Mouse (Mus musculus) hindbrain, embryonic 10.5 days (tissue): ENCODE data around the gene Nat10. TPM values are rescaled to one million over a fixed set of nuclear protein-coding genes. Genes with fewer than 3 reads are reported as not detected.

Experiments used
- DNase-seq: peaks from one replicate; pipeline ENCODE4 v3.0.0-alpha.2; 2017; ENCODE audit warnings: low spot score
- H3K27ac ChIP-seq: fragments of 300-500 bp; sonication (generic); 2 replicates; pipeline ENCODE4 v1.5.1; 2016; ENCODE audit warnings: mild to moderate bottlenecking, moderate library complexity
- H3K27me3 ChIP-seq: fragments of 300-500 bp; sonication (generic); 2 replicates; pipeline ENCODE4 v1.6.1; 2016; ENCODE audit warnings: mild to moderate bottlenecking; ENCODE audit not compliant: poor library complexity, insufficient read depth, severe bottlenecking
- H3K36me3 ChIP-seq: fragments of 300-500 bp; sonication (generic); 2 replicates; pipeline ENCODE4 v1.6.1; 2016; ENCODE audit warnings: mild to moderate bottlenecking, moderate library complexity
- H3K4me1 ChIP-seq: fragments of 300-500 bp; sonication (generic); replicated peaks from 2 replicates; pipeline ENCODE4 v1.6.1; 2016; ENCODE audit warnings: mild to moderate bottlenecking
- H3K4me3 ChIP-seq: fragments of 300-500 bp; sonication (generic); 2 replicates; pipeline ENCODE4 v1.5.1; 2016; ENCODE audit warnings: mild to moderate bottlenecking, moderate library complexity
- H3K9me3 ChIP-seq: fragments of 300-500 bp; sonication (generic); 2 replicates; pipeline ENCODE4 v1.6.1; 2016; ENCODE audit warnings: mild to moderate bottlenecking, moderate library complexity
- WGBS: fragments of 180-500 bp; shearing (Covaris S2); methylation state at CpG from one replicate; pipeline ENCODE4 v1.1.7; 2016; 5-methylcytosine and 5-hydroxymethylcytosine counted together
- polyA plus RNA-seq: library from polyadenylated mRNA; unstranded; fragments of >200 nt; fragmentation: Nextera tagmentation; extraction: Ambion mirVana; gene quantifications from 2 replicates; pipeline ENCODE4 v1.2.1, GENCODE M21; 2016

Gene Nat10
- polyA plus RNA-seq, 1 experiment from 2014 or later: 26.3 TPM

GRCm38 (mm10) chr2:103731423-103731822, 29.6 kb downstream of the Nat10 start:
- H3K27me3 ChIP-seq: no peaks in the 10 kb centered on the region
- H3K9me3 ChIP-seq: no peaks in the 10 kb centered on the region
- DNase-seq: no peak
- 92% methylated on average over 6 of the region's 6 CpGs for WGBS
- H3K36me3 ChIP-seq: peaks cover 98% of the 10 kb centered on the region
- H3K4me1 ChIP-seq: no peaks in the 10 kb centered on the region
- H3K27ac ChIP-seq: no peak overlapping the region
- no peak overlapping the region for H3K4me3 ChIP-seq

- H3K4me1 ChIP-seq: no peaks in the 10 kb centered on the region
- no peak overlapping the region for H3K27ac ChIP-seq
- H3K27me3 ChIP-seq: no peaks in the 10 kb centered on the region
- no peak overlapping the region for H3K4me3 ChIP-seq
- H3K36me3 ChIP-seq: peaks cover 98% of the 10 kb centered on the region
- DNase-seq: no peak
- no peaks in the 10 kb centered on the region for H3K9me3 ChIP-seq
- WGBS: 90% methylated on average over 8 of the region's 8 CpGs
These were observed 30.1 kb downstream of the Nat10 start for GRCm38 (mm10) chr2:103730999-103731398.

GRCm38 (mm10) chr2:103728027-103728540, 33.0 kb downstream of the Nat10 start:
- Histone ChIP-seq H3K27me3 (no peaks in the 10 kb centered on the region), H3K27ac (no peak overlapping the region), H3K36me3 (peaks cover 98% of the 10 kb centered on the region), H3K4me3 (no peak overlapping the region), H3K9me3 (no peaks in the 10 kb centered on the region), H3K4me1 (no peaks in the 10 kb centered on the region)
- DNase-seq: no peak
- 89% methylated on average over 12 of the region's 12 CpGs for WGBS

GRCm38 (mm10) chr2:103724521-103724920, 36.5 kb downstream of the Nat10 start:
- H3K9me3 ChIP-seq: no peaks in the 10 kb centered on the region
- DNase-seq: no peak
- no peak overlapping the region for H3K4me3 ChIP-seq
- H3K4me1 ChIP-seq: no peaks in the 10 kb centered on the region
- H3K27ac ChIP-seq: no peak overlapping the region
- H3K36me3 ChIP-seq: peaks cover 95% of the 10 kb centered on the region
- no peaks in the 10 kb centered on the region for H3K27me3 ChIP-seq
- WGBS: 84% methylated on average over 2 of the region's 2 CpGs

- WGBS: 92% methylated on average over 7 of the region's 7 CpGs
- Histone ChIP-seq H3K27me3 (no peaks in the 10 kb centered on the region), H3K4me1 (no peaks in the 10 kb centered on the region), H3K36me3 (peaks cover 91% of the 10 kb centered on the region), H3K27ac (no peak overlapping the region), H3K9me3 (no peaks in the 10 kb centered on the region), H3K4me3 (no peak overlapping the region)
- DNase-seq: no peak
These were observed 41.8 kb downstream of the Nat10 start for GRCm38 (mm10) chr2:103719292-103719646.

- WGBS: 67% methylated on average over 8 of the region's 8 CpGs
- Histone ChIP-seq H3K27me3 (no peaks in the 10 kb centered on the region), H3K4me3 (no peak overlapping the region), H3K4me1 (no peaks in the 10 kb centered on the region), H3K36me3 (peaks cover 89% of the 10 kb centered on the region), H3K27ac (no peak overlapping the region), H3K9me3 (no peaks in the 10 kb centered on the region)
- DNase-seq: peak; percentile 79
These were observed 42.3 kb downstream of the Nat10 start for GRCm38 (mm10) chr2:103718594-103719291.

GRCm38 (mm10) chr2:103714412-103714811, 46.7 kb downstream of the Nat10 start:
- Histone ChIP-seq H3K4me1 (no peaks in the 10 kb centered on the region), H3K27ac (peak overlapping the region; percentile 45; the same call in 1 of the 2 replicates), H3K36me3 (peaks cover 89% of the 10 kb centered on the region), H3K9me3 (no peaks in the 10 kb centered on the region), H3K4me3 (no peak overlapping the region), H3K27me3 (no peaks in the 10 kb centered on the region)
- 58% methylated on average over 4 of the region's 4 CpGs for whole genome bisulfite sequencing
- DNase-seq: no peak

- 87% methylated on average over 7 of the region's 7 CpGs for WGBS
- no peaks in the 10 kb centered on the region for H3K9me3 ChIP-seq
- H3K4me1 ChIP-seq: no peaks in the 10 kb centered on the region
- H3K36me3 ChIP-seq: peaks cover 92% of the 10 kb centered on the region
- DNase-seq: no peak
- no peak overlapping the region for H3K4me3 ChIP-seq
- H3K27me3 ChIP-seq: no peaks in the 10 kb centered on the region
- H3K27ac ChIP-seq: no peak overlapping the region
These were observed 47.2 kb downstream of the Nat10 start for GRCm38 (mm10) chr2:103713831-103714230.

- no peaks in the 10 kb centered on the region for H3K27me3 ChIP-seq
- H3K27ac ChIP-seq: no peak overlapping the region
- DNase-seq: no peak
- H3K4me1 ChIP-seq: peaks cover 9% of the 10 kb centered on the region
- H3K9me3 ChIP-seq: no peaks in the 10 kb centered on the region
- H3K4me3 ChIP-seq: no peak overlapping the region
- H3K36me3 ChIP-seq: peaks cover 92% of the 10 kb centered on the region
- WGBS: 96% methylated on average over 7 of the region's 7 CpGs
These were observed 50.2 kb downstream of the Nat10 start for GRCm38 (mm10) chr2:103710849-103711248.

GRCm38 (mm10) chr2:103707056-103707776, 53.9 kb downstream of the Nat10 start:
- H3K4me3 ChIP-seq: no peak overlapping the region
- no peak overlapping the region for H3K27ac ChIP-seq
- WGBS: 81% methylated on average over 6 of the region's 6 CpGs
- peaks cover 11% of the 10 kb centered on the region for H3K4me1 ChIP-seq
- H3K27me3 ChIP-seq: no peaks in the 10 kb centered on the region
- peaks cover 89% of the 10 kb centered on the region for H3K36me3 ChIP-seq
- no peaks in the 10 kb centered on the region for H3K9me3 ChIP-seq
- DNase-seq: no peak

- WGBS: 52% methylated on average over 11 of the region's 11 CpGs
- no peaks in the 10 kb centered on the region for H3K27me3 ChIP-seq
- H3K4me1 ChIP-seq: peaks cover 11% of the 10 kb centered on the region
- H3K36me3 ChIP-seq: peaks cover 83% of the 10 kb centered on the region
- no peak overlapping the region for H3K4me3 ChIP-seq
- no peaks in the 10 kb centered on the region for H3K9me3 ChIP-seq
- peak overlapping the region; percentile 31; the same call in 1 of the 2 replicates for H3K27ac ChIP-seq
- DNase-seq: peak; percentile 28
These were observed 54.8 kb downstream of the Nat10 start for GRCm38 (mm10) chr2:103706226-103706625.

- Histone ChIP-seq H3K27ac (peak overlapping the region; percentile 31; the same call in 1 of the 2 replicates), H3K27me3 (no peaks in the 10 kb centered on the region), H3K36me3 (peaks cover 79% of the 10 kb centered on the region), H3K9me3 (no peaks in the 10 kb centered on the region), H3K4me3 (no peak overlapping the region), H3K4me1 (peaks cover 11% of the 10 kb centered on the region)
- WGBS: 84% methylated on average over 4 of the region's 4 CpGs
- DNase-seq: no peak
These were observed 55.2 kb downstream of the Nat10 start for GRCm38 (mm10) chr2:103705826-103706225.

- DNase-seq: no peak
- H3K36me3 ChIP-seq: peaks cover 63% of the 10 kb centered on the region
- no peak overlapping the region for H3K27ac ChIP-seq
- peaks cover 21% of the 10 kb centered on the region for H3K4me1 ChIP-seq
- no peak overlapping the region for H3K4me3 ChIP-seq
- no peaks in the 10 kb centered on the region for H3K27me3 ChIP-seq
- 89% methylated on average over 4 of the region's 4 CpGs for WGBS
- H3K9me3 ChIP-seq: no peaks in the 10 kb centered on the region
These were observed 57.2 kb downstream of the Nat10 start for GRCm38 (mm10) chr2:103703865-103704264.
